Mouse (Mus musculus): ENCODE data around the gene 3110082I17Rik.
"Not testable (repeated sequence)": the region's sequence is repeated elsewhere in the genome, so short reads cannot be mapped to it uniquely, and the experiment has no call there.

3110082I17Rik gene

GRCm38 (mm10) chr5:139347225-139347624, 113.1 kb downstream of the 3110082I17Rik start:
- peak; percentile 79 for DNase-seq

DNA sequence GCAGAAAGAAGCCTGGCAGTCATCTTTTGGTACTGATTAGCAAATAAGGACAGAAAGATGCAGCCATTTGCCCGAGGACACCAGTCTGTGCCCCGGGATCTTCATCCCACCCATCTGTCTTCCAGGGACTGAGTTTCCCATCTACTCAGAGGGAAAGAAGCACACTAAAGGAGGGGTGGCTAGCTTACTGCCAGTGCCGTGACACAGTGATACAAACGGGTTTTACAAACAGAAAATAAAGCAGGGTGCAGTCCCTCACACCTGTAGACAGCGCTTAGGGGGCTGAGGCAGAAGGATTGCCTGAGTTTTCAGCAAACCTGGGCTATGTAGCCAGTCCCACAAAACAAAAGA, 115.0 kb downstream of the 3110082I17Rik start:
- no peak for DNase-seq

- peak; percentile 98 for DNase-seq
Measured at GRCm38 (mm10) chr5:139344687-139345363, 115.5 kb downstream of the 3110082I17Rik start.

- DNase-seq = peak; percentile 79
Measured at GRCm38 (mm10) chr5:139344021-139344686, 116.2 kb downstream of the 3110082I17Rik start.

DNA sequence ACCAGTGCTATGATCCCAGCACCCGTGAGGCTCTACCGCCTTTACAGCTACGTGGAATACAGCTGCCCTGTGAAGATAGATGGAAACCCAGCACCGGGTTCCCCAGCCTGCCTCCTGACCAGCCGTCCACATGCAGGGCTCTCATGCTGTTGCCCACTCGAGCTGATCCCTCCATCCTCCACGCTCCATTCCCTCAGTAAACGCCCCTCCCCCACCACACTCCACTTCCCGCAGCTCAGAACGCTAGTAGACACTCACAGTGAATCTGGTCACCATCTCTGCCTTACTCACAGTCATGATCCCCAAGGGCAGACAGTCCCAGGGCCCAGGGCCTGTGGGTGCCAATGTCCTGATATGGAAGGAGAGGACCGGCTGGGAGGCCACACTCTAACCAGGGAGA, 121.4 kb downstream of the 3110082I17Rik start:
- DNase-seq = no peak

DNA sequence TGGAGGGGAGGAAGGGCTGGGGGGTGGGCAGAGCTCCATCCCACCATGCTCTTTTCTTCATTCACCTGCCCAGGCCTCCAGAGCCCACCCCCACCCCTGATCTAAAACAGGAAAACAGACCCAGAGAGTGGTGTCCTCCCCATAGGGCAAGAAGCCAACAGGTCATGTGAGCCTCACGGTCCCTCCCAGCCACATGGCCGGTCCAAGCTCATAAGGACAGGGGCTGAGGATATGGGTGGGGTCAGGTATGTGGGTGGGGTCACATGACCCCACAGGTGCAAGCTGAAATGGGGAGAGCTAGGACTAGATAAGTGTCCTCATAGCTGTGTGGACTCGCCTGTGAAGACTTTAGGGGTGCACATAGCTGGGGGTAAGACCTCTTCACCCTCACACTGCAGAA, 121.9 kb downstream of the 3110082I17Rik start:
- peak; percentile 58 for DNase-seq

DNA sequence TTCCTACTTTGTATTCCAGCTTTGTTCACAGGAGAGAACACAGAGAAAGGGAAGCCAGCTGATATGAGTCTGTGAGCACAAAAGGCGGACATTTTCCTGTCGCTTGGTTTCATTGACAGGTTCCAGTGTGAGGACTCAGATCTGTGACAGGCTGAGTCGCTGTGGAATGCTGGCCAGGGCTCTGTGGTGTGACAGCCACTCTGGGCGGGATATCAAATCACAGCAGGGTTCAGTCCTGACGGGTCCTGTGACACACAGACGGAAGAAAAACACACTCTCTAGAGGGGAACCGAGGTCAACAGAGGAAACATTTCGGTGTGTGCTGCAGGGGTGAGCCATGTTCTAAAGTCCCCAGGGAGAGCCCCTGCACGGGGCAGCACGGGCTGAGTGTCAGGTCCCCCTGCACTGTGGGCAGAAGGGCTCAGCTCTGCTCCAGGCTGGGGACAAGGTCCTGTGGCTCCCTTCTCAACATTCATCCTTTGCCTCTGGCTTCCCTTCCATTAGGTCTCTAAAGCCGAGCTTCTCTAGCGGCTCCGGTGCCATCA, 122.4 kb downstream of the 3110082I17Rik start:
- DNase-seq = no peak

DNA sequence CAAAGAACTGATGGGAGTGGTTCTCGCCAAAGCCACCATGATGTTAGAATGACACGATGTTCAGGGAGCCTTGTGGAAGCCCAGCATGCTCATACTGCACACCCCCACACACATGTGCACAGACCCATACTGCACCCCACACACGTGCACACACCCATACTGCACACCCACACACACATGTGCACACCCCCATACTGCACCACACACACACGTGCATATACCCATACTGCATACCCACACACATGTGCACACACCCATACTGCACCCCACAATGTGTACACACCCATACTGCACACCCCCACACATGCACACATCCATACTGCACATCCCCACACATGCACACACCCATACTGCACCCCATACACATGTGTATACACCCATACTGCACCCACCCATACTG, 124.7 kb downstream of the 3110082I17Rik start:
- no peak for DNase-seq

DNA sequence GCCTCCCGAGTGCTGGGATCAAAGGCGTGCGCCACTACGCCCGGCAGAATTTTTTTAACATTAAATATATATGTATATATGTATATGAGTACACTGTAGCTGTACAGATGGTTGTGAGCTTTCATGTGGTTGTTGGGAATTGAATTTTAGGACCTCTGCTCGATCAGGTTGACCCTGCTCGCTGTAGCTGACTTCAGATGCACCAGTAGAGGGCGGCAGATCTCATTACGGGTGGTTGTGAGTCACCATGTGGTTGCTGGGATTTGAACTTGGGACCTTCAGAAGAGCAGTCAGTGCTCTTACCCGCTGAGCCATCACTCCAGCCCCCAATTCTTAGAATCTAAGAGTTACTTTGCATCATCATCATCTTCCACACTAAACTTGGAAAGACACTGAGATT, 125.9 kb downstream of the 3110082I17Rik start:
- DNase-seq = not testable (repeated sequence)

- DNase-seq = peak; percentile 60
Measured at GRCm38 (mm10) chr5:139333301-139334013, 126.9 kb downstream of the 3110082I17Rik start.

DNA sequence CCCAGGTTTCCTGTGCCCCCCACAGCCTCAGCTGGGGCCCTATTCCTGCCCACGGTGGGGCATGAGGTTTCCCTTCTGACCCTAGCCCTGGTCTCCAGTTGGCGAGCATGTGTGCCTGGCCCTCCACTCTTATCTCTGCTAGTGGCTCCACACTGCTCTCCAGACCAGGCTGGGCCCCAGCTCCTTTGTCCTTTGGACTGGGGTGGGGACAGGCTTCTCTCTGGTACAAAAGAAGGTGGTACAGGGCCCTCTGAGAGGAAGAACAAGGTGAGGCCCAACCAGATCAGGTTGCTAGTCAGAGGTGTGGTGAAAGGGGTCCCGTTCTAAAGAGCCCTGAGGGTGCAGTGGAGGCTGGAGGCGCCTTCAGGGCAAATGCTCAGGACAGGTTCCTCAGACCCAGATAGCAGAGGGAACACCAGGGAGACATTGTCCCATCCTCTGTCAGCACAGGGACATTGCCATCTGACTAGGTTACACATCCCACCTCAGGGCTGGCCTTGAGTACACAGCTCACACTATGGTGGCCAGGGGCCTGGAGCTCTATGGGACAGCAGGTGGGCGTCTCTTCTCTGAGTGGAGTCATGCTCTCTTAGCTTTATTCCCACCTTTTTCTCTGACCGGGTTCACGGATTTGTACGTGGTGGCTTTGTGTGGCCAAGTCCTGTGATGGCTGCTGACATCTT, 127.6 kb downstream of the 3110082I17Rik start:
- DNase-seq = no peak

GRCm38 (mm10) chr5:139331742-139332141, 128.6 kb downstream of the 3110082I17Rik start:
- peak; percentile 93 for DNase-seq

GRCm38 (mm10) chr5:139330766-139331165, 129.6 kb downstream of the 3110082I17Rik start:
- no peak for DNase-seq

- DNase-seq = no peak
Measured at GRCm38 (mm10) chr5:139327634-139328020, 132.7 kb downstream of the 3110082I17Rik start.

- no peak for DNase-seq
Measured at GRCm38 (mm10) chr5:139326986-139327633, 133.2 kb downstream of the 3110082I17Rik start.

DNA sequence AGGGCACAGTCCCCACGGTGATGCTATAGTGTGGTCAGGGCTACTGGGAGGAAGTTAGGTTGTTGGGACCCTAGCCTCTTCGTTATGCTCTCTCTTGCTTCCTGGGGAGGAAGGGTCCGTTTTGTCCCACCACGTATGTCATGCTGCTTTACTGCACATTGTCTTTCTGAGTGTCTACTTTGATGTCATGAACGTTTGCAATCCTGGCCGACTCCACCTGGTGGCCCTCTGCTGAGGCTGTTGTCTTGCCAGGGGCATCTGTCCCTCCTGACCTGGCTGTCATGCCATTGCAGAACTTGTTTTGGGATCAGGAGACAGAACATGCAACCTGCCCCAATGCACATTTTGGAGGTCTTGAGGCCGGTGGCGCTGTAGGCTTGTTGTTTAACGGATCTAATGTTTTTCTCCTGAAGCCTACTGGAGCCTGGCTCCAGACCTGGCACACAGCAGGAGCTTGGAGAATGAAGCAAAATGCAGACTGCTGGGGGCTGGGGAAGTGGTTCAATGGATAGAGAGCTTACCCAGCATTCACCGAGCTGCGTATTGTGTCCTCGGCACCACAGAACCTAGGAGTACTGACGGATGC, 134.1 kb downstream of the 3110082I17Rik start:
- DNase-seq = no peak

GRCm38 (mm10) chr5:139325395-139325966, 134.8 kb downstream of the 3110082I17Rik start, which contains the start of gene Adap1:
TSS of gene Adap1 (minus strand) at chr5:139325622.
- peak; percentile 60 for DNase-seq

DNA sequence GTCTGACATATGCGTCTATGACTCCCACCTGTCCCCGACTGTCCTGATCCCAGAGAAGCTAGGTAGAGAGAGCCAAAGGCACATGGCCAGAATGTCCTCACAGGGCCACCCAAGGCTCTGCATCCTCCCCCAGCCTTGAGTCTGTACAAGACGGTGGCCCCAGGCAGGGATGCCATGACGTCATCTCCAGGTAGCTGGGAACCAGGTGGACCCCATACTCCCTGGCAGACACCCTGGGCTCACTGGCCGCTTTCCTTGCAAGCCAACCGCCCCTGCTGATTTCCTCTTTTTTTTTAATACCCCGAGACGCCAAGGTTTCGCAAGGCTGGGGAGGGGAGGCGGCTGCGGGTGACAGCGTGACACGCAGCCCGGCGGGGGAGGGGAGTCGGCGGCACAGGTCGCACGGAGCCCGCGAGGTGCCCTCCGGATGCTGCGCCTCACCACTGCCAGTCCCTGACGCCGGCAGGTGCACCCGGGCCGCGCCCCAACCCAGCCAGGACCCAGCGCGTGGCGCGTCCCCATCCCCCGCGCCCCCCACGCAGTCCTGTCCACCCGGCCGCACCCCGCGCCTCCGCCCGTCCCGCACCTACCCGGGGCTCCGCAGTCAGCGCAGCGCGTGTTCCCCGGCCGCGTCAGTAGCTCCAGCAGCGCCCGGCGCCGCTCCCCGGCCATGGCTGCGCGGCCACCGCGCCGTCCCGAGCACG, 135.5 kb downstream of the 3110082I17Rik start:
- DNase-seq = peak; percentile 38

DNA sequence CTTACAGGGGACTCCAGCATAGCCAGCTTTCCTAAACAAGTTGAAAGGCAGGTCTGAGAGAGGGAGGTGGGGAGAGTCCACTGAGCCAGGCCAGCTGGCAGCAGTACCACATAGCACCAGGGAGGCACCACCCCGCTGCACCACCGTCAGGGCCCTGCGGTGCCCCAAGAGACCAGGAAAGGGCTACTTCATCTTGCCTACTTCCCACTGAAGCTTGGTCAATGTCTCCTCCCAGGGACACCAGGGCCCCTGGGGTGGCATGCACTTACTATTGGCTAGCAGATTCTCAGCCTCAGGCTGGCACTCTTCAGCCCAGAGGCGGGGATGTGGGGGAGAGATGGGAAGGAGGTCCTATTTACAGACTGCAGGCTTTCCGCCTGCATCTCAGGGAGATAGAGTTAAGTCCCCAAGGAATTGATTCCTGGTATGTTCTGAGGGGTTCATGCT, 136.3 kb downstream of the 3110082I17Rik start:
- DNase-seq = peak; percentile 47

DNA sequence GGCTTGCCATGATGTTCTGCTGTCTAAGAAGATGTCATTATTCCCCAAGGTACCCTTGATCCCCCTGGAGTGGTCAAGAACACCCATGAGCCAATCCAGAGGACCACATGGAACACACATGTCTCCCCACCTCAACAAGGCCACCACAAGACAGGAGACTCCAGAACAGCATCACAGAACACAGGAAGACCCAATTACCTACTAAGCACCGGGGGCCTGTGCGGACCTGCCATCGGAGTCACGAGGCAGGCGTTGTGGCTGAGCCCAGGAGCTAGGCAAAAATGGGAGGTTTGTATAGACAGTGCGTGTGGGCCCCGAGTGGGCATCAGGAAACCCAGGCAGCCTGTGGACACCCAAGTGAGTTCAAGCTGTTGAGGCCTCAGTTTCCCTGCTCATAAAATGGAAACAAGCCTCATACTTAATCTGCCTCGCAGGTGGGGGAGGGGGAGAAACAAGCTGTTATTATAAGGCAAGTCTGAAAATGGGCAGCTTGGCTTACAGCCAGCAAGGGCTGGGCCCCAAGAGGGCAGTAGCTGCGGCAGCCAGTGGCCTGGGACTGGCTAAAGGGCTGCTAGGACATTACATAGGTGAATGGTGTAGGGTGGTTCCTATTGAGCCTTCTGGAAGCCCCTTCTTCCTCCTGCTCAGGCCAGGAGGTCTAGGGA, 136.9 kb downstream of the 3110082I17Rik start:
- peak; percentile 62 for DNase-seq
